Mouse (Mus musculus) T-helper 1 cell (primary cell): ENCODE measurements around the gene Prr22.

Experiments
- in situ Hi-C: fragments of 300-600 bp; cut with MboI, MseI; formaldehyde crosslinking; loops from one replicate; pipeline ENCODE4 v1.15.1; 2025; ENCODE audit warnings: high pct_unique_total_duplicates

Prr22 gene

DNA sequence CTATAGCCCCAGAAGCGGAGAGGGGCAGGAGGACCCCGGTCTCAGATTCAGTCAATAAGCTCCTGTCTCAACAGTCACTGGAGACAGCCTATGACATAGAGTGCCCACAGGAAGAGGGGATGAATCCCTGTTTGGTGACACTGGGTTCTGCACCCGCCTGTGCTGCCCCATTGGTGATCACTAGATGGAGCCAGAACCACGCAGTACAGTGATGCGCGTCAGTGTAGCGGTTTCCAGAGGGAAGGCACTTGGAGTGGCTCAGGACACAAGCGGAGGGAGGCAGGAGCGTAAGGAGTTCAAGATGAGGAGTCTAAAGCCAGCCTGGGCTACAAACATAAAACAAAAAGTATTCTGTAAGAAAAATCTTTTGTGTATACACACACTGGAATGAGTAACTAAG is 38.5 kb downstream of the Prr22 start:
- in situ Hi-C loops, result no loop called here

DNA sequence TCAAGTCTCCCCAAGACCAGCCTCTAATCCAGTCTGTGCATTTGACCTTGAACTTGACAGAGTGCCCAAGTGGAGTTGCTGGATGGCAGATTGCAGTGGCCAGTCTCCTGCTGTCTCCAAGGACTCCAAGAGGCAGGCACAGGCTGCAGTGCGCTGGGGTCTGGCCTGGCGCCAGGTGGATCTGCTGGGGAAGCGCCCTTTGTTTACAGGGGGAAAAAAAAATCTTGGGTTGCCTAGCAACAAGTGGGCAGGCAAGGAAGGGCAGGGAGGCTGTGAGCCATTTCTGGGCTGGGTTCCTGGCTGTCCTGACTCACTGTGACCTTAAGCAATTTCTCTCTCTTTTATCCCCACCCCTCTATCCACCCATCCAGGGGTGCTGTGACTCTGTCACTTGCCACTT is 40.2 kb downstream of the Prr22 start:
- in situ Hi-C loops, result no loop called here

DNA sequence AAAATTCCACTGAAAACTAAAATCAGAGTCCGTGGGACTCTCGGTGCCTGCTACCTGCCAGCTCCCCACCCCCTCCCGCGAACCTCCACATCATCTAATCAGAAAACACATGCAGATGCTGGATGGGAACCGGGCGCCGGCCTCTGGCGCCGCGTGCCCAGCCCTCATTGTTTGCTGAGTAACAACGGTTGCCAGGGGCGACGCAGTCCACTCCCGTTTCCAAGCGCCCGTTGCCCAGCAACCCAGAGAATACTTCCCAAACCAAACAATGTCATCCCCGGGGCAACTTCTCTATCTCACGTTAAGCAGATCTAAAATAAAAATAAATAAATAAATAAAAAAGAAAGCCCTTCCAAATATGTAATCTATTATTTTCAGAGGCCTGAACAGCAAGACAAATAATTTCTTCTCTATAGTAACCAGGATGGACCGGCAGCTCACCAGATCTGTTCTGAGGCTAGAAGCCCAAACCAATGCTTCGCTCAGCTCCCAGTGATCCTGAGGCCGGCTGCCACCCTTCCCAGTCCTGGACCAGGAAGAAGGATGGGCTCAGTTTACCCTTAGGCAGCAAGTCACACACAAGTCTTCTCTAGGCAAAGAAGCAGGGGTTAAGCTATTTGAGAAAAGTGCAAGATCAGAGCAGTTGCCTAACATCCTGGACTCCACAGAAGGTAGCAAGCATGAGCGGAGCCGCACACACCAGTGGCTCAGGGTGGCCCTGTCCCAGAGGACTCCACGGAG is 44.4 kb downstream of the Prr22 start:
- in situ Hi-C loops, result no loop called here

DNA sequence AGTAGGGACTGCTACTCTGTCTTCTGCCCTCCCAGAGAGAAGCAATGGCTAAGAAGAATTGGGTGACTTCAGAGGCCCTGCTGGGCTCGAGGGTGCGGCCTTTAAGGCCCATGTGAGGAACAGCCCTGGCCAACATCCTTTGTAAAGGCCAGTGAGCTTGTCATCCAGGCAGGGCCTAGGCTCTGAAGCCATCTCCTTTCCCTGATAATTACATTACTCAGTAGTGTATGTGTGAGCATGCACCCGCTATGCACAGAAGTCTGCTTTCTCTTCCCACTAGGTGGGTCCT is 45.0 kb downstream of the Prr22 start:
- in situ Hi-C loops, result no loop called here

DNA sequence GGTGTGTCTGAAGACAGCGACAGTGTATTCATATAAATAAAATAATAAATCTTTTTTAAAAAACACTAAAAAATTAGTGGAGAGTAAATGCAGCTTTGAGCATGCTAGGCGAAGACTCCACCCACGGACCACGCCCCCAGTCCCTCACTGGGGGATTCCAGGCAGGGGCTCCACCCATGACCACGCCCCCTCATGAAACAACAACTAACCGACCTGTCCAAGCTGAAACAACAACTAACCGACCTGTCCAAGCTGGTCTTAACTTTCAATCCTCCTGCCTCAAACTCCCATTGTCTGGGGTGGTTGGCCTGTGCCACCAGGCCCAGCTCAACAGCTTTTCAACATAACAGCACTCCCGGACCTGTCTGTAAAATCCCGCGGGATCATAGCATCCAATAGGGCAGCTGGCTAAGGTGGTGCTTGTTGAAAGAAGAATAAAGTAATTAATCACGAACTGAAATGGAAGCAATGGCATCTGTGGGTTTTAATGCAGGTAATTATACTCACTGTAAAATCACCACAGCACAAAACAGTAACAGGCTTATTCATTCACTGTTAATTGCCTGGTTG is 48.1 kb downstream of the Prr22 start:
- in situ Hi-C loops, result no loop called here

DNA sequence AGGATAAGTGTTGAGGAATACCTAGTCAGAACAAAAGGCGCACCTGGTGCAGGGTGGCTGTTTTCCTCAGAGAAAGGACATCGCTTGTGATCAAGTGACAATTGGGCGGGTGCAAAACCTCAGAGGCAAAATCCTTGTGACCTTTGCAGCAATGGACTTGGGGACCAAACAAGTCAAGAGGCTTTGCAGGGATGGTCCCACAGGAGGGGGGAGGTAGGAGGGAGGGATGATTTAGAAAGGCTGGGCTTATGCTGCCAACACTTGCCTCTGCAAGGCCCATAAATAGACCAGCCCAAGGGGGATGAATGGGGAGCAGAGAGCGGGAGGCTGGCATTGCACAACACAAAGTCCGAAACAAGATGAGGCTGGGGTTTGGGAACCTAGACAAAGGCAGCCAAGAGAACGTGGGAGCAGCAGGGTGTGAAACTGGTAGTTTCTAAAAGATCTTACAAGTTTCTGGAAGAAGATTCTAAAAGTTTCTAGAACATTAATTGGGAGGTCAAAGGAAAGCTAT is 49.0 kb downstream of the Prr22 start:
- in situ Hi-C loops, result no loop called here

DNA sequence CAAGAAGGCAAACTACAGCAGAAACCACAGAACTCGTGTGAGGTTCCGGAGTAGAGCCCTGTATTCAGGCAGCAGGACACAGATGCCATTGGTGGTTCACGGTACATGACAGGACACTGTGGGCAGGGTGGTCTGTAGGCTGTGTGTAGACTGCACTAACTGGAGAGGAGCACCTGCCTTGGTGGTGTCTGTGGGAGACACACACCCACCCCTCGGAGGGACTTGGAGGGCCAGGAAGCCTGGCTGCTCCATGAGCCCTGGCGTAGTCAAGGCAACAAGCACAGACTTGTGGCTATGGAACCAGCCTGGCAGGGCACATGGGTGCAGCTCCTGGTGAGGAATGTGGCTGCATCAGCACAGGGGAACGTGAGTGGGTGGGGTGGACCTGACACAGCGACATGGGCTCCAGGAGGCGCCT is 49.7 kb downstream of the Prr22 start:
- in situ Hi-C loops, result no loop called here
